Mouse (Mus musculus) naive thymus-derived CD4-positive, alpha-beta T cell, adult 2 months (primary cell): ENCODE results near the gene Helz.

Source experiments
- DNase-seq: peaks from one replicate; pipeline ENCODE4 v3.0.0-alpha.2; 2011; ENCODE audit warnings: low read depth

Helz gene

DNA sequence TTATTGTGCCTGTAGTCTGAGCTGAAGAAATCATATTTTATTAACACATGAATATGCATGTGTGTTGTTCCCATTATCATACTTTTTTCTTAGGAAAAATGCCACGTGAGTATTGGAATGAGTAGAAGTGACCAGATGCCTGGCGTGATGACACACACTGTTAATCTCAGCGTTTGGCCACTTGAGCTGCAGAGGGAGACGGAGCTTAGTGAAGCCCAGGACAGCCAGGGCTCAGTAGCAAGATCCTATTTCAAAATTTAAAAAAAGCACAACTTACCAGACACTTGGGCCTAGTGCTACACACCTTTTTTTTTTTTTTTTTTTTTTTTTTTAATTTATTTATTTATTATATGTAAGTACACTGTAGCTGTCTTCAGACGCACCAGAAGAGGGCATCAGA, 68.0 kb downstream of the Helz start:
- DNase-seq: no peak

DNA sequence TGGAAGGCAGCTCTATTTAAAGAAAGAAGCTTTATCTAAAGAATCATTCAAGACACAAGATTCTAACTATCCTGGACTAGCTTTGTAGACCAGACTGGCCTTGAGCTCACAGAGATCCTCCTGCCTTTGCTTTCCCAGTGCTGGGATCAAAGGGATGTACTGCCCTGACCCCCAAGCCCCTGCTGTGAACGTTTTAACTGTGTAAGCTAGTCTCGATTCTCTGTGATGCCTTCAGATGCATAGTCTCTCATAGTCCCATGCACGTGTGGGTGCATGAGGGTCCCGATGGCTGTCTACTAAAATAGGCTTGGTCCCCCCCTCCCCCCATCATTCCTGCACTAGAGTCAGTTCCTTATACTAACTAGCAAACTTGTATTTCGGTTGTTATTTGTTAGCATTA, 70.2 kb downstream of the Helz start:
- DNase-seq: no peak

DNA sequence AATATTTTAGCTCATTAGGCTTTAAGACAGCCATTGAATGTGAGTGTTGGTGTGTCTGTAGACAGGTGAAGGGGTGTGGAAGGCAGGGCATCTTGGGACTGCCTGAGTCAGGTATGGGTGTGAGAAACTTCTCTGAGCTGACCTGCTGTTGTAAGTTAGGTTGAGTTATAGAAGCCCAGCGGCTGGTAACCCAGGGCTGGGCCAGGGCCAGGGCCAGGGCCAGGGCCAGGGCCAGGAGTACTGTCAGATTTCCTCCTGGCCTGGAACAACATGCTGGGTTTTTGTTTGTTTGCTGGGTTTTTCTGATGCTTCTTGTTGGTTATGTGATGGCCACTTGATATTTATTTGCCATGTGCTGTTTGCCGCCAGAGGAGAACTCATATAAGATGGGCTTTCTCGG, 76.9 kb downstream of the Helz start:
- no peak for DNase-seq

DNA sequence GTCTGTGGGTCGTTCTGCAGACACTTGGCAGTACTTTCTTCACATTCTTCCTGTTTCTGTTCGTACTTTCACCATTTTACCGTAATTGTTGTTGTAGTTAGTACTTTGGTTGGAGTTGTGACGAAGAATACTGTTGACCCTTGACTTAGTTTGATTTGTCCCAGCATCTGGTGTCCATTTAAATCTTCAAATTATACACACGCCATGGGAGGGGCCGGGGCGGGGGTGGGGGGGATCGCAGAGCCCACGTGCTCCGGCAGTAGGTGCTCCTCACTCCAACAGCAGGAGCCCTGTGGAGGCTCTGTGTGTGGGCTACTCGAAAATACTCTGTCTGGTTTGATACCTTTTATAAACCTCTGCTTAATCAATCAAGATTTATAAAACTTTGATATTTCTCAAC, 78.0 kb downstream of the Helz start:
- no peak for DNase-seq

DNA sequence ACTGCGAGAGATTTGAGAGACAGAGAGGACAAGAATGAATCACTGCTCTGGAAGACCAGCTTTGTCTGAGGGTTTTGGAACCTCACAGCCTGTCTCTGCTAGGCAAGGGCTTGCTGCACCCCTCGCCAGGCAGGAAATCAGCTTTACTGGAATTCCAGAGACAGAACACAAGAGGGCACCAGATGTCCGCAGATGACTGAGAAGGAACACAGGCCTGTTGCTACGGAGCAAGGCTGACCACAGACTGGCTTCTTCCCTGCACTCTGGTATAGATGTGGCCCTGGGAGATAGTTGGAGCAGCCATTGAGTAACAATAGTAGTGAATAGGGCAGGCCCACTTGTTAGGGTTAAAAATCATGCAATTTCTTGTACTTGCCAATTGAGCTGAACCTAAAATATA, 81.8 kb downstream of the Helz start:
- peak; percentile 11 for DNase-seq

DNA sequence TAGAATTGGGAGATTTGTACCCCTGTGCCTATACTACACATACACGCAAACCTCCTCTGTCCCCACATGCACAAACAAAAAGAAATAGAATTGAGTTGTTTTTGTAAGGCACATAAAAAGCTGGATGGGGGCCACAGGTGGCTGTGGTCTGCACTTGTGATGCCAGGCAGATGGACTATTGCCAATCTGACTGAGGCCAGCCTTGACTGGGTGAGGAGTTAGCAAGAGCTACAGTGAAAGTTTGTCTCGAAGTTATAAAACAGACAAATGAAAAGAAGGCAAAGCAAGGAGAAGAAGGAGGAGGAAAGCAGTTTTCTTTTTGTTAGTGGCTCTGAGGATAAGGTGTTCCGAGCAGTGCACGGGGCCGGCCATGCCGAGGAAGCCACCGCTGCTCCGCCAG, 82.2 kb downstream of the Helz start:
- DNase-seq: no peak

DNA sequence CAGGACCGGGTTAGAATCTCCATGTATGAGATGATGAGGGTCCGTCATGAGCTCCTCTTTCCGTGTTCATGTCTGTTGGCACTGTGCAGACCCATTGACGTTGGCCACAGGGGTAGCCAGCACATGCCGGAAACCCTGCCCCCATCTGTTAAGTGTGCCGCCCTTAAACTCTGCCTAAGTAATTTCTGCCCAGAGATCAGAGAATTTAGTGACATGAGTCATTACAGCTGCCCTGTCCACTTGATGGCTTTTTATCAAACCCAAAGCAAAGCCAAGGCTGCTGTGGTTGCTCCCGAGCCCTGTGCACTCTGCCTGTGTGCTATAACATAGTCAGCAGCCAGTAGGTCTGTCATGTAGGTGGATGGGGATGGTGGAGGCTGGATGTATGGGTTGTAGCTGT, 83.4 kb downstream of the Helz start:
- DNase-seq: no peak

DNA sequence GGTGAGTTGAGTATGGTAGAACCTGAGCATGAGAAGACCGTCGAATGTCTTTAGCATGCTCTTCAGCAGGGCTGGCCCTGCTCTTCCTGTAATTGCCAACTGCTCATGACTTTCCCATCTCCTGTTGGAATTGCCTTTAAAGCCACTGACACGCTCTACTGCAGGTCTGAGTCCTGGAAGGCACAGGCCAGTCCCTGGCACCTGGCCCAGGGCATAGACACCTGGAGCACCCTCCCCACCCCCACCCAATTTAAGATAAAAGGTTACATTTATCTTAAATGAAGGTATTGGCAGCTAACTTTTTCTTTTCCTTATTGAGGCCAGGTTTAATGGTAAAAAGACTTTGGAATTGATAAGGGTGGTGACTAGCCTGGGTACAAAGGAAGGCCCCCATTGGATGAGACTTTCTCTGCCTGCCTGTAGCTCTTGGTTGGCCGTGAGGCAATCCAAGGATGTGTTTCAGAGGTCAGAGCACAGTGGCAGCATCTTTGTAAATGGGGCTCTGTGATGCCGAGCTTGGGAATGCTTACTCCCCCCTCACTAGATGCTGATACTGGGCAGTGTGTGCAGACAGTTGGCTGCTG, 85.9 kb downstream of the Helz start:
- DNase-seq: no peak

DNA sequence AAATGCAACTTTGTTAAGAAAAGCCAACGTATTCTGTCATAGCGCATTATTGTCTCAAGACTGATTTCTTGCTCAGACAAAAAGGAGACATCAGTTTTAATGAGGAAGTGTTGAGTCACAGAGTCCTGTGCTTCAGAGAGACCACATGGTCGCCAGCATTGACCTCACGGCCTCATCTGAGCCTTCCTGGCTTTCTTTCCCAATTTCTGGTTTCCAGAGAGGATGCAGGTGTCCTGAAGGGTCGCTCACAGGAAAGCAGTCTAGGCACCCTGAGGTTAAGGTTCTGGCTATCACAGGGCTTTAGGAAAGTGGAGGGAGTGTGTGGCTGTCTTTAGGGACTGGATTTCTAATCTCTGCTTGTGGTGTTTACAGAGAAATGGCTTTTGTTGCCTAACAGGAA, 90.4 kb downstream of the Helz start:
- no peak for DNase-seq

DNA sequence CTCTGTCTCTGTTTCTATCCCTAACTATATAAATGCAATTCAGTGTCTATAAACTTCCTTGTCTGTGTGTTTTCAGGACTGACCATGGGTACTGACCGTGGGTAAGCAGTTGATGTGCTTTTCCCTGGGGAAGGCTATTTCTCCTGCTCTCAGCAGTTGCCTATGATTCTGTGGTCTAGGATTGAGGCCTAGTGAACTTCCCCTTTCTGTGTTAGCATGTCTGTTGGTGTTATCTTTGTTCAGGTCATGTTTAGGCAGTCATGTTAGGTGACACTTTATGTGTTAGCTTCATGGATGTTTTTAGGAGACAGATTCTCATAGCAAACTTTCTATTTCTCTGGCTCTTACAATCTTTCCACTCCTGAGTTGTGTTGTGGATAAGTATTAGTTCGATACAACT, 91.9 kb downstream of the Helz start:
- no peak for DNase-seq

DNA sequence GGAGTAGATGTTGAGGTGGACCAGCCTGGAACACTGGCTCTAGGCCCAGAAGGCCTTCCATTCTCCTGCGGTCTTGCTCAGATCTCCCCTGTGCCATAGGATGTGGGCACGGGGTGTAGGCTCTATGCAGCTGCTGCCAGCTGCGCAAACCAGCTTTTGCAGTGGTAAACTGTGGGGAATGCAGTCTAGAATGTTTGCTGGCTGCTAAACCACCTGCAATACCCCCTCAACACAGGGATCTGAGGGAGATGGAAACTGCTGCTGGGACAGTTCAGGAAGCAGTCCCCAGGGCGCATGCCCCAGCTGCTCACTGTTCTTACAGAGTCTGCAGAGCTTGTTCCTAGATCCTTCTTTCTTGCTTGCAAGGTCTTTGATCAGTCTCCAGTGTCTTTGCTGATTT, 96.7 kb downstream of the Helz start:
- no peak for DNase-seq

DNA sequence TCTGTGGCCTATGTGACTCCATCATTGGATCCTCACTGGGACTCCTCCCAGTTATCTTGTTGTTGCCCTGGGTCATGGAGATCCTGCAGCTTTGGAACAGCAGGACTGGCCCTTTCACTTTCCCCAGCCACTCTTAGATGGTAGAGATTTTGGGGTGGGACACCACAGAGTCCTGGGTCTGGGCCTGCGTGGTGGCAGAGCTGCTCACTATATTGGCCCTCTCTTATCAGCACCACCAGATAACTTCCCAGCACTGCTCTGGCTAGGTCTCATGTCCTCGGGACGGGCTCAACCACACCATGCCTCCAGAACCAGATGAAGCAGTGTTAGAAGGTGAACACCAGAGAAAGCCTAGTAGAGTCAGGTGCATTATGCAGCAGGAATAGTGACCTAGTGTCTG, 99.6 kb downstream of the Helz start:
- no peak for DNase-seq

DNA sequence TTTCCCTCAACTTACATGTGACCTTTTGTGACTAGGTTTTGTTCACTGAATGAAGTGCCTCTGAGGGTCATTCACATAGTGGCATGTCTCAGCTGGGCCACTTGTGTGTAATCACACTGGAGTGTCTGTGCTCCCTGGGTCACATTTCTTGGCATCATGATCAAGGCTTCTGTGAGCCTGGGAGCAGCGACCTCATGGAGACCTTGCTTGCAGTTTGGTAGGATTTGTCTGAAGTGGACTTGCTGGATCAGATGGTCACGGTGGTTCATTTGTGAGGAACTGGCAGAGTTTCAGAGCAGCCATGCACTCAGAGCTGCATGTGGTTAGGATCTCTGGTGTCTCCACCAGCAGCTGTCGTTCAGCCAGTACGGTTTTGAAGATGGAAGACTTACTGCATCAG, 100.9 kb downstream of the Helz start:
- no peak for DNase-seq

DNA sequence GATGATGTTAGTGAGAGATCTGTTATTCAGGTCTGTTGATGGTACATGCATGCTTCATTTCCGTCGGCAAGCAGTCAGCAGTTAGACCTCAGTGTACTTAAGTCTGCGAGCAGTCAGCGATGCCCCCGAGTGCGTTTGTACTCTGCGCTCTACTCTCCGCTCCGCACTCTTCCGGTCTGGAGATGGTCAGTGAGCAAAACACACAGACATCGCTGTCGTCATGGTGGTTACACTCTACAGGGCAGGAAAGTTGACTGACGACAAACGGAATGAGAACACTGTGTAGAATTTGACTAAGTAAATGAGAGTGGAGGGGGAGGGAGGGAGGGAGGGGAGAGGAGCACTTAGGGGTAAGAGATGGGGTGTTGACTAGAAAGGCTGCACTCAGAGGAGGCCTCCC, 101.7 kb downstream of the Helz start:
- DNase-seq: no peak

DNA sequence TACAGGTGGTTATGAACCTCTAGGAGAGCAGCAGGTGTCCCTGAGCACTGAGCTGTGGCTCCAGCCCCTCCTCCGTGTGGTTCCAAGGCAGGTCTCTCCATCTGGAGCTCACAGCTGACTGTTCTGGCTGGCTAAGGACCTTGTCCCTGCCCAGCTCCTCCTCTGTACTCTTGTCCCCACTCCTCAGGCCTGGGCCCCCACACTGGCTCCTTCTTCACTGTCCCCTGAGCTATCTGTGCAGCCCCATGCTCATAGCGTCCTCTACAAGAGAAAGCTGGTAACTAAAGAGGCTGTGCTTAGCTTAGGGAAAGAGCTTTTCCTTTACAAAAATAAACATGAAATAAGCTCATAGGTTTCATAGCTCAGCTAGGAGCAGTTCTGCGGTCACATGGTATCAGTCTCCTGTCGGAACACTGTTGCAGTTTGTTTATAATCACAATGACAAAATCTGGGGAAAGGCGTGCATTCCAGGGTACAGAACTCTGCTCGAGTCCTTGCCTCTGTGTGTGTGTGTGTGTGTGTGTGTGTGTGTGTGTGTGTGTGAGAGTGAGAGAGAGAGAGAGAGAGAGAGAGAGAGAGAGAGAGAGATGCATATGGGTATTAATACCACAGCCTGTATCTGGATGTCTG, 102.8 kb downstream of the Helz start:
- DNase-seq: no peak

DNA sequence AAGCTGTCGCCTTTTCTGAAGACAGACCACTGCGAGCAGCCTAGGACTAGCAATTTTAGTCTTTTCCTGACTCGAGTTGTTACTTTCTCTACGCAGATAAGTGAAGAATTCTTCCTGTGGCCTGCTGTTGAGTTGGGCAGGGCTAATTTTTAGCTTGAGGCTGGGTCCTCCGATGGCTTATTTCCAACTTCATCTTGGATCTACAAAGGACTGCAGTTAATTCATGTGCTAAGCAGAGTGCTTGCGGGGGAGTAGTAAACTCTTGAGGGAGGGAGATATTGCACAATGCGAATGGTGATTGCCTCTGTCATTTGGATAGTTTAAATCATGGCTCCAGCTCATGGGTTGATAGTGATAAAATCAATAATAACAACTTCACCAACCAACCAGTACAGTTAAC, 103.7 kb downstream of the Helz start:
- DNase-seq: no peak

DNA sequence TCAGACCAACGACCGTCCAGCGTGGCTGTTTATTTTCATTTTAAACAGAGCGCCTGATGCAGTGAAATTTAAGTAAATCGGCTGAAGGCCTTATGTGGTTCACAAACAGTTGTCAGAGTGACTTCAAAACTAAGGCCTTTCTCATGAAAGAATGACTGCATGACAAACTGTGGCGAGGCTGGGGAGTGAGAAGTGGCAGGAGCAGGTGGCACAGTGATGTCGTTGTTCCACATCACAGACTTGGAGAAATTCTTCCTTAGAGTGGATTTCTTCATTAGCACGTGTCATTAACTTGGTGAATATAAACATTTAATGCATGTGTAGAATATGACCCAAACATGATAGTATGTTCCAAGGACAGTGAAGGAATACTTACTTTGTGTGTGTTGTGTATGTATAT, 104.4 kb downstream of the Helz start:
- no peak for DNase-seq

DNA sequence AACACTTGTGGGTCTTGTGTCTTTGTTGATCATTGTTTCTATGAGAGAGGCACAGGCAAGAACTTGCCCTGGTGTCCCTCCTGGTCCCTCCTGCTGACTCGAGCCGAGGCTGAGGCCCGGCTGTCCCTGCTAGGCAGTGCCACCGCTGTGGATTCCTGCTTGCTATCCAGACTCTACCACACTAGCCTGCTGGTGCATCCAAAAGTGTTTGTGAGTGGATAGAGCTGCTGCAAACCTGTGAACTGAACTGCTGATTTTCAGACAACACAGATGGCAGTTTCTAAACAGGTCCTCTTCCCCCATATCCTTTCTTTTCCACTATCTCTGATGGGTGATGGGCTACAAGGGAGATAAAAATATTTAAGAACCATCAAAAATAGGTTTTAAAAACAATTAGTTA, 107.8 kb downstream of the Helz start:
- DNase-seq: no peak

DNA sequence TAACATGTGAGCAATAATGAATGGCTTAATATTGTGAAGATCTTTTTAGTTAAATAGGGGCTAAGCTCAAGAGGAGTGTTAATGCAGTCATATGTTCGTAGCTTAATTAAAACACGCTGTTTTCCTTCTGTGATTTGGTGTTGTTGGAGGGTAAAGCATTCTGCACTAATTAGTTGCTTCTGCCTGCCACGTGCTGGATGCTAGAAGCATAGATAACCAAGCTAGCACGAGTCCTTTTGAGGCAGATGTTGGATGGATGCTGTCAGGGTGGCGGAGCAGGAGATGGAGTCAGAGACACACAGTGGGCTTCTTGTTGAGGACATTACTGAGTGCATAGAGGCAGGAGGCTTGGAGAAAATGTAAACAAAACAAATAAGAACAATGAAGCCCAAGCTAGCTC, 109.4 kb downstream of the Helz start:
- no peak for DNase-seq

DNA sequence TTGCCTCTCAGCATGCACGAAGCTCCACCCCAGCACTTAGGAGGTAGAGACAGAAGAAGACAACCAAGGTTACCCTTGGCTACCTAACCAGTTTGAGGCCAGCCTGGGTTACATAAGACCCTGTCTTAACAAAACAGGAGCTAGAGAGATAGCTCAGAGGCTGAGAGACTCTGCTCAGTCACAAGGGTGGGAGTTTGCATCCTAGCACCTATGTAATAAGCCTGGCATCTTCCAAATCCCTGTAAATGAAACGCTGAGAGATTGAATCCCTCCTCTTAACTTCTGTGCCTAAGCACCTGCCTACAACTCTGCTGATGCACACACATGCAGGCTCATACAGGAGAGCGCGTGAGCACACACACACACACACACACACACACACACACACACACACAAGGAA, 112.7 kb downstream of the Helz start:
- no peak for DNase-seq

DNA sequence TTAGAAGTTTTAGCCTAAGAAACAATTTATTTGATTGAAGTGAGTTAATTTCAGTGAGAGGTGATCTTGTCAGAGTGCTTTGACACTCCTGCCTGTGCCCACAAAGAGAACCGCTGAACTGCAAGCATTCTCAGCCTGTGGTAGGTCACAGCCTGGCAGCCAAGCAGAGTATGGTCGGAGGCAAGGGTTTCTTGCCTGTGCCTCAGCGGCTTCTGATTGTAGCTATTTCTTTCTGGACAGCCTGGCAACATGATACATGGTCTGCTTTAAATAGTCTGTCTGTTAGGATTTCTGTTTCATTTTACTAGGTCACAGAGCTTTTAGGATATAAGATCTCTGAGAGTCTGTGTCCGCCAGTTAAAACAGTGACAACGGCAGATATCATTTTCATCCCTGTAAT, 114.9 kb downstream of the Helz start:
- no peak for DNase-seq

DNA sequence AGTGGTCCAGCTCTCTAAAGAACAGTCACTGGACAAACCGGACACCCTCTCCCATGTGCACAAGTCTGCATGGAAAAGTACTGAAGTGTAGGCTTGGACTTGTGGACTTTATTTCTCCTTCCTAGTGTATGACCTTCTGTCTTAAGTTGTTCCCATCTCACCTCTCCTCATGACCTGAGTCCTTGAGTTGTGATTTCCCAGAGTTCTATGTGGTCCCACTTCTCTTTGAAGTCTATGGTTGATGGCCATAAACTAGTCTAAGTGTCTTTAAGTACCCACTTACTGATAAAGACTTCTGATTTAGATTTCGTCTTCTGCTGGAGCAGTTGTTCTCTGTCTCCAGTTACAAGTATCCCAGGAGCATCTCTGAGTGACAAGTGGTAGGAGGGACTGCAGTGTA, 119.8 kb downstream of the Helz start:
- DNase-seq: peak; percentile 12

DNA sequence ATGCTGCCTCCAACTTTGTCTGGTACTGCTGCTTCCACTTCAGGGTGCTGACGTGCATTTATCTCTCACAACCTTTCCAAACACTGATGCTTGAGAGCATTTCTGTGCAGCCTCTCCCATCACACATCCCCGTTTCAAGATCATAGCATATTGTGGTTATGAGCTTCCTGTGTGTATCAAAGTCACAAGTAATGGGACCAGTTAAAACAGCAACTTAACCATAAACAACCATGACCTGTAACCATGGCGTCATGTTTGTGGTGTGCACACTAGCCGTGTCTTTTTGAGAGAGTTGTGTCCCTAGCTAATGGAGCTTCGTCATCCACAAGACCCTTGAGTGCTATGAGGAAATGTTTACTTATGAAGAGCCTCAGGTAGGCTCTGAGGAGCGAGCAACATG, 120.5 kb downstream of the Helz start:
- peak; percentile 76 for DNase-seq

DNA sequence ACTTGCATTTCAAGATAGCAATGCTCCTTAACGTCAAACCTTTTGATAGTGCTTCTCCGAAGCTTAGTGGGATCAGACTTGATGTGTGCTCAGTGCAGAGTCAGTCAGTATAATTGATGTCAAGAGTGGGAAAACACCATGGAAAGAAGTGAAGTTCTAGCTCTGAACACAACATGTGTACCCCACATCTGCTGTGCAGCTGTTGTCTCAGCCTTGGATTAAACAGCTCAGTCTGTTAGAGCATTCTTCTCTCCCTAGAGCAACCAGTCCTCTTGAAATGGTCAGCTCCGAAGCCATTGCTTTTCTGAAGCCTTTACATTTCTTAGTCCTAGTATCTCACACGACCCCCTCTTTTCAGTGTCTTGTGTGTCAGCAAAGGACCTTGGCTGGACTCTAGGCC, 121.2 kb downstream of the Helz start:
- no peak for DNase-seq

DNA sequence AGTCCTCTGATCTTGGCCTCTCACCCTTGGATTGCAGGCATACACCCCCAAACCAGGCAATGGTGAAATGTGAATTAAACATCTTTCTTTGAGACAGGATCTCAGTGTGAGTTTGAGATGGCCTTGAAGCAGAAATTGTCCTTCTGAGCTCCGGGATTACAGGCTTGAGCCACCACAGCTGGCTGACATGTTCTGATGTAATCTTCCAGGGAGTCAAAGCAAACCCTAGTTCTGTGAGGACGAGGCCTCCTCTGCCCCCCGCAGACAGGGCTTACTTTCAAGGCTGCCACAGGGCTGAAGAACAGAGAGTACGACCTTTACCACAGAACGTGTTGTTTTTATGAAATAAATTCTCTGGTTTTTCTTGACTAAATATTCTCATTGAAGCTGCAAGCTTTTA, 126.3 kb downstream of the Helz start:
- no peak for DNase-seq
